Mouse (Mus musculus) left cerebral cortex, adult 9 months (tissue): ENCODE measurements around the gene Ebpl.

Experiments used
- DNase-seq, 2 experiments: peaks; one replicate each; pipeline ENCODE4 v3.0.0; 2022; ENCODE audit warnings: low spot score in 2 of 2

Ebpl gene

GRCm38 (mm10) chr14:61360131-61360980 lies at the start of gene Ebpl:
Gene Ebpl, minus strand, starts transcription at chr14:61360439.
- peak; percentile 71 to 91 for DNase-seq

GRCm38 (mm10) chr14:61410020-61410419 lies 49.8 kb upstream of the Ebpl start:
- no peak for DNase-seq

GRCm38 (mm10) chr14:61407055-61407454 lies 46.8 kb upstream of the Ebpl start:
- no peak for DNase-seq

GRCm38 (mm10) chr14:61405761-61406160 lies 45.5 kb upstream of the Ebpl start:
- no peak for DNase-seq

GRCm38 (mm10) chr14:61404941-61405340 lies 44.7 kb upstream of the Ebpl start:
- DNase-seq, result no peak

- DNase-seq, result no peak
These were observed 34.5 kb upstream of the Ebpl start for GRCm38 (mm10) chr14:61394745-61395144.

GRCm38 (mm10) chr14:61390586-61390985 lies 30.3 kb upstream of the Ebpl start:
- no peak for DNase-seq

- DNase-seq, result no peak
These were observed 7.1 kb upstream of the Ebpl start for GRCm38 (mm10) chr14:61367290-61367689.

GRCm38 (mm10) chr14:61364656-61365055 lies 4.4 kb upstream of the Ebpl start:
- no peak for DNase-seq

- DNase-seq, result no peak
These were observed 3.5 kb upstream of the Ebpl start for GRCm38 (mm10) chr14:61363734-61364133.

- DNase-seq, result no peak
These were observed 2.0 kb upstream of the Ebpl start for GRCm38 (mm10) chr14:61362268-61362667.

- no peak for DNase-seq
These were observed 807 bp upstream of the Ebpl start for GRCm38 (mm10) chr14:61360981-61361511.

GRCm38 (mm10) chr14:61354251-61355235 lies 5.7 kb downstream of the Ebpl start:
- no peak for DNase-seq

- DNase-seq, result no peak
These were observed 9.4 kb downstream of the Ebpl start for GRCm38 (mm10) chr14:61350808-61351207.

- DNase-seq, result no peak
These were observed 10.4 kb downstream of the Ebpl start for GRCm38 (mm10) chr14:61349876-61350275.

GRCm38 (mm10) chr14:61346827-61347698 lies 13.2 kb downstream of the Ebpl start:
- DNase-seq, result peak in 1 of 2 experiments; percentile 42

- DNase-seq, result no peak
These were observed 15.6 kb downstream of the Ebpl start for GRCm38 (mm10) chr14:61344590-61344989.

- DNase-seq, result no peak
These were observed 20.9 kb downstream of the Ebpl start for GRCm38 (mm10) chr14:61339381-61339780.

- peak; percentile 22 to 75 for DNase-seq
These were observed 29.2 kb downstream of the Ebpl start for GRCm38 (mm10) chr14:61330996-61331561.

GRCm38 (mm10) chr14:61330591-61330990 lies 29.6 kb downstream of the Ebpl start:
- DNase-seq, result peak; percentile 32 to 52
